Mouse (Mus musculus) liver, embryonic 16.5 days (tissue): Measurements from ENCODE around the gene Mcl1. TPM values are rescaled to one million over a fixed set of nuclear protein-coding genes. Genes with fewer than 3 reads are reported as not detected.

Experiments used
- ATAC-seq: fragments of 200-750 bp; cut with Nextera tagmentation; 2 replicates; pipeline ENCODE4 v1.8.0; 2017; ENCODE audit warnings: low read depth, mild to moderate bottlenecking, moderate number of reproducible peaks, moderate library complexity
- H3K27ac ChIP-seq: fragments of 300-500 bp; sonication (generic); 2 replicates; pipeline ENCODE4 v1.5.1; 2014; ENCODE audit warnings: mild to moderate bottlenecking, low read length
- H3K27me3 ChIP-seq: fragments of 300-500 bp; sonication (generic); 2 replicates; pipeline ENCODE4 v1.6.1; 2014; ENCODE audit warnings: low read depth, low read length, mixed read lengths; ENCODE audit not compliant: control insufficient read depth, insufficient read depth
- H3K36me3 ChIP-seq: fragments of 300-500 bp; sonication (generic); 2 replicates; pipeline ENCODE4 v1.6.1; 2014; ENCODE audit warnings: mild to moderate bottlenecking; ENCODE audit not compliant: control insufficient read depth, insufficient read depth
- H3K4me1 ChIP-seq: fragments of 300-500 bp; sonication (generic); 2 replicates; pipeline ENCODE4 v1.6.1; 2014; ENCODE audit warnings: low read depth, low read length, mixed read lengths; ENCODE audit not compliant: control insufficient read depth
- H3K4me2 ChIP-seq: fragments of 300-500 bp; sonication (generic); 2 replicates; pipeline ENCODE4 v1.6.1; 2014; ENCODE audit warnings: low read depth, low read length, mixed read lengths
- H3K4me3 ChIP-seq: fragments of 300-500 bp; sonication (generic); 2 replicates; pipeline ENCODE4 v1.5.1; 2014; ENCODE audit warnings: low read depth, mild to moderate bottlenecking, low read length
- H3K9ac ChIP-seq: fragments of 300-500 bp; sonication (generic); 2 replicates; pipeline ENCODE4 v1.6.1; 2014; ENCODE audit warnings: low read depth, low read length
- H3K9me3 ChIP-seq: fragments of 300-500 bp; sonication (generic); replicated peaks from 2 replicates; pipeline ENCODE4 v1.6.1; 2016; ENCODE audit warnings: low read length; ENCODE audit not compliant: control insufficient read depth
- WGBS: fragments of 180-500 bp; shearing (Covaris S2); extraction: QIAGEN DNeasy Blood & Tissue Kit; methylation state at CpG from one replicate; pipeline ENCODE4 v1.1.7; 2014; ENCODE audit not compliant: insufficient replicate concordance; 5-methylcytosine and 5-hydroxymethylcytosine counted together
- polyA plus RNA-seq: library from polyadenylated mRNA; unstranded; fragments of >200 nt; fragmentation: Nextera tagmentation; extraction: Ambion mirVana; gene quantifications from 2 replicates; pipeline ENCODE4 v1.2.1, GENCODE M21; 2015

Gene Mcl1
- polyA plus RNA-seq, 1 experiment from 2014 or later: 14.5 TPM

- H3K4me3 ChIP-seq: no peak overlapping the region
- no peaks in the 10 kb centered on the region for H3K27me3 ChIP-seq
- peak; percentile 36 for ATAC-seq
- H3K9me3 ChIP-seq: no peaks in the 10 kb centered on the region
- whole genome bisulfite sequencing: 33% methylated on average over 11 of the region's 11 CpGs
- H3K4me1 ChIP-seq: peaks cover 13% of the 10 kb centered on the region
- peak overlapping the region; percentile 42; the same call in 1 of the 2 replicates for H3K27ac ChIP-seq
- no peak overlapping the region for H3K4me2 ChIP-seq
- no peak overlapping the region for H3K9ac ChIP-seq
- no peaks in the 10 kb centered on the region for H3K36me3 ChIP-seq
Measured at GRCm38 (mm10) chr3:95693821-95694807, 35.5 kb downstream of the Mcl1 start.

- ATAC-seq: no peak
- H3K9ac ChIP-seq: no peak overlapping the region
- H3K9me3 ChIP-seq: no peaks in the 10 kb centered on the region
- no peak overlapping the region for H3K27ac ChIP-seq
- no peaks in the 10 kb centered on the region for H3K36me3 ChIP-seq
- H3K4me3 ChIP-seq: no peak overlapping the region
- no peak overlapping the region for H3K4me2 ChIP-seq
- peaks cover 13% of the 10 kb centered on the region for H3K4me1 ChIP-seq
- WGBS: 70% methylated on average over 11 of the region's 11 CpGs
- no peaks in the 10 kb centered on the region for H3K27me3 ChIP-seq
Measured at GRCm38 (mm10) chr3:95694808-95695703, 36.5 kb downstream of the Mcl1 start.

GRCm38 (mm10) chr3:95695796-95696195 is 37.2 kb downstream of the Mcl1 start:
- WGBS: 63% methylated on average over 3 of the region's 3 CpGs
- H3K9me3 ChIP-seq: no peaks in the 10 kb centered on the region
- no peak for ATAC-seq
- no peak overlapping the region for H3K27ac ChIP-seq
- no peak overlapping the region for H3K4me2 ChIP-seq
- peaks cover 13% of the 10 kb centered on the region for H3K4me1 ChIP-seq
- no peak overlapping the region for H3K4me3 ChIP-seq
- no peak overlapping the region for H3K9ac ChIP-seq
- no peaks in the 10 kb centered on the region for H3K27me3 ChIP-seq
- H3K36me3 ChIP-seq: no peaks in the 10 kb centered on the region

GRCm38 (mm10) chr3:95696360-95696759 is 37.8 kb downstream of the Mcl1 start:
- Histone ChIP-seq H3K9me3 (no peaks in the 10 kb centered on the region), H3K4me3 (no peak overlapping the region), H3K27me3 (no peaks in the 10 kb centered on the region), H3K27ac (no peak overlapping the region), H3K36me3 (no peaks in the 10 kb centered on the region), H3K4me1 (peaks cover 13% of the 10 kb centered on the region), H3K9ac (no peak overlapping the region), H3K4me2 (no peak overlapping the region)
- no peak for ATAC-seq
- WGBS: 29% methylated on average over 7 of the region's 7 CpGs

GRCm38 (mm10) chr3:95698286-95698685 is 39.7 kb downstream of the Mcl1 start:
- ATAC-seq: no peak
- H3K4me2 ChIP-seq: no peak overlapping the region
- H3K27me3 ChIP-seq: no peaks in the 10 kb centered on the region
- no peak overlapping the region for H3K4me3 ChIP-seq
- H3K9me3 ChIP-seq: no peaks in the 10 kb centered on the region
- WGBS: 78% methylated on average over 4 of the region's 4 CpGs
- H3K36me3 ChIP-seq: no peaks in the 10 kb centered on the region
- peaks cover 17% of the 10 kb centered on the region for H3K4me1 ChIP-seq
- no peak overlapping the region for H3K9ac ChIP-seq
- no peak overlapping the region for H3K27ac ChIP-seq

GRCm38 (mm10) chr3:95700233-95700681 is 41.7 kb downstream of the Mcl1 start:
- WGBS: 55% methylated on average over 6 of the region's 6 CpGs
- H3K4me1 ChIP-seq: peaks cover 6% of the 10 kb centered on the region
- H3K27ac ChIP-seq: no peak overlapping the region
- H3K36me3 ChIP-seq: no peaks in the 10 kb centered on the region
- no peaks in the 10 kb centered on the region for H3K27me3 ChIP-seq
- peak; percentile 64 for ATAC-seq
- no peak overlapping the region for H3K9ac ChIP-seq
- H3K4me3 ChIP-seq: no peak overlapping the region
- H3K9me3 ChIP-seq: no peaks in the 10 kb centered on the region
- H3K4me2 ChIP-seq: no peak overlapping the region

- H3K4me2 ChIP-seq: no peak overlapping the region
- H3K27ac ChIP-seq: no peak overlapping the region
- no peaks in the 10 kb centered on the region for H3K36me3 ChIP-seq
- H3K9me3 ChIP-seq: no peaks in the 10 kb centered on the region
- ATAC-seq: no peak
- H3K4me3 ChIP-seq: no peak overlapping the region
- WGBS: 66% methylated on average over 2 of the region's 2 CpGs
- no peak overlapping the region for H3K9ac ChIP-seq
- H3K27me3 ChIP-seq: no peaks in the 10 kb centered on the region
- peaks cover 6% of the 10 kb centered on the region for H3K4me1 ChIP-seq
Measured at GRCm38 (mm10) chr3:95701085-95701484, 42.5 kb downstream of the Mcl1 start.

- Histone ChIP-seq H3K4me3 (peak overlapping the region; percentile 28; the same call in 1 of the 2 replicates), H3K4me2 (peak overlapping the region; percentile 40), H3K9me3 (no peaks in the 10 kb centered on the region), H3K27me3 (no peaks in the 10 kb centered on the region), H3K36me3 (no peaks in the 10 kb centered on the region), H3K4me1 (peaks cover 6% of the 10 kb centered on the region), H3K27ac (no peak overlapping the region), H3K9ac (0 out of 2 replicates have a peak overlapping the region, but pooled peaks have one; percentile 25)
- WGBS: 20% methylated on average over 24 of the region's 24 CpGs
- peak; percentile 59 for ATAC-seq
Measured at GRCm38 (mm10) chr3:95701877-95702540, 43.4 kb downstream of the Mcl1 start.
